Mouse (Mus musculus): ENCODE data around the gene Paqr9. TPM values are rescaled to one million over a fixed set of nuclear protein-coding genes. Genes with fewer than 3 reads are reported as not detected.

Paqr9 gene
- polyA plus RNA-seq, 1 experiment = 0.30 TPM

GRCm38 (mm10) chr9:95541650-95542432 is 17.6 kb upstream of the Paqr9 start:
- no peaks in the 10 kb centered on the region for H3K36me3 ChIP-seq (ENCODE audit: control insufficient read depth, insufficient read depth, low read length, poor library complexity, severe bottlenecking)
- peaks cover 2% of the 10 kb centered on the region for H3K4me1 ChIP-seq (ENCODE audit: control insufficient read depth, insufficient read depth, low read length)
- no peak overlapping the region for H3K27ac ChIP-seq (ENCODE audit: insufficient read depth, low read length)
- H3K9ac ChIP-seq (ENCODE audit: low read depth, poor library complexity, severe bottlenecking) = no peak overlapping the region
- H3K4me3 ChIP-seq (ENCODE audit: low read depth, low read length) = no peak overlapping the region
- no peaks in the 10 kb centered on the region for H3K9me3 ChIP-seq (replicated peaks; ENCODE audit: control insufficient read depth, insufficient read depth, low read length, poor library complexity, severe bottlenecking)
- H3K27me3 ChIP-seq (ENCODE audit: control insufficient read depth, insufficient read depth, low read length, poor library complexity, severe bottlenecking) = no peaks in the 10 kb centered on the region
- TF ChIP-seq CTCF (IDR thresholded peaks at IDR 0.05; ENCODE audit: low read depth, low read length) = no peak
- TF ChIP-seq EP300 (IDR thresholded peaks at IDR 0.05; ENCODE audit: insufficient read depth, low read depth, low read length) = no peak
- no peak for TF ChIP-seq POLR2A (IDR thresholded peaks at IDR 0.05; ENCODE audit: insufficient read depth, low read length)

GRCm38 (mm10) chr9:95542475-95542874 is 17.0 kb upstream of the Paqr9 start:
- Histone ChIP-seq H3K36me3 (ENCODE audit: control insufficient read depth, insufficient read depth, low read length, poor library complexity, severe bottlenecking) (no peaks in the 10 kb centered on the region), H3K27ac (ENCODE audit: insufficient read depth, low read length) (no peak overlapping the region), H3K4me3 (ENCODE audit: low read depth, low read length) (no peak overlapping the region), H3K4me1 (ENCODE audit: control insufficient read depth, insufficient read depth, low read length) (peaks cover 2% of the 10 kb centered on the region), H3K9me3 (replicated peaks; ENCODE audit: control insufficient read depth, insufficient read depth, low read length, poor library complexity, severe bottlenecking) (no peaks in the 10 kb centered on the region), H3K27me3 (ENCODE audit: control insufficient read depth, insufficient read depth, low read length, poor library complexity, severe bottlenecking) (no peaks in the 10 kb centered on the region), H3K9ac (ENCODE audit: low read depth, poor library complexity, severe bottlenecking) (no peak overlapping the region)
- no peak for TF ChIP-seq CTCF (IDR thresholded peaks at IDR 0.05; ENCODE audit: low read depth, low read length)
- TF ChIP-seq EP300 (IDR thresholded peaks at IDR 0.05; ENCODE audit: insufficient read depth, low read depth, low read length) = no peak

DNA sequence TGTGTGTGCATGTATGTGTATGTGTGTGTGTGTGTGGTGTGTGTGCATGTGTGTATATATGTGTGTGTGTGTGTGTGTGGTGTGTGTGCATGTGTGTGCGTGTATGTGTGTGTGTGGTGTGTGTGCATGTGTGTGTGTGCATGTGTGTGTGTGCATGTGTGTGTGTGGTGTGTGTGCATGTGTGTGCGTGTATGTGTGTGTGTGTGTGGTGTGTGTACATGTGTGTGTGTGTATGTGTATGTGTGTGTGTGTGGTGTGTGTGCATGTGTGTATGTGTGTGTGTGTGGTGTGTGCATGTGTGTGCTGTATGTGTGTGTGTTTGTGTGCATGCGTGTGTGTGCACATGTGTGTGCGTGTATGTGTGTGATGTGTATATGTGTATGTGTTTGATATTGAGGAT is 14.9 kb upstream of the Paqr9 start:
- Histone ChIP-seq H3K9ac (ENCODE audit: low read depth, poor library complexity, severe bottlenecking) (no peak overlapping the region), H3K4me1 (ENCODE audit: control insufficient read depth, insufficient read depth, low read length) (peaks cover 2% of the 10 kb centered on the region), H3K4me3 (ENCODE audit: low read depth, low read length) (no peak overlapping the region), H3K27me3 (ENCODE audit: control insufficient read depth, insufficient read depth, low read length, poor library complexity, severe bottlenecking) (no peaks in the 10 kb centered on the region), H3K27ac (ENCODE audit: insufficient read depth, low read length) (no peak overlapping the region), H3K36me3 (ENCODE audit: control insufficient read depth, insufficient read depth, low read length, poor library complexity, severe bottlenecking) (no peaks in the 10 kb centered on the region), H3K9me3 (replicated peaks; ENCODE audit: control insufficient read depth, insufficient read depth, low read length, poor library complexity, severe bottlenecking) (no peaks in the 10 kb centered on the region)
- no peak for TF ChIP-seq CTCF (IDR thresholded peaks at IDR 0.05; ENCODE audit: low read depth, low read length)
- no peak for TF ChIP-seq POLR2A (IDR thresholded peaks at IDR 0.05; ENCODE audit: insufficient read depth, low read length)
- no peak for TF ChIP-seq EP300 (IDR thresholded peaks at IDR 0.05; ENCODE audit: insufficient read depth, low read depth, low read length)

GRCm38 (mm10) chr9:95546679-95547078 is 12.8 kb upstream of the Paqr9 start:
- Histone ChIP-seq H3K4me1 (ENCODE audit: control insufficient read depth, insufficient read depth, low read length) (peaks cover 2% of the 10 kb centered on the region), H3K27ac (ENCODE audit: insufficient read depth, low read length) (no peak overlapping the region), H3K9ac (ENCODE audit: low read depth, poor library complexity, severe bottlenecking) (no peak overlapping the region), H3K9me3 (replicated peaks; ENCODE audit: control insufficient read depth, insufficient read depth, low read length, poor library complexity, severe bottlenecking) (no peaks in the 10 kb centered on the region), H3K36me3 (ENCODE audit: control insufficient read depth, insufficient read depth, low read length, poor library complexity, severe bottlenecking) (no peaks in the 10 kb centered on the region), H3K4me3 (ENCODE audit: low read depth, low read length) (no peak overlapping the region), H3K27me3 (ENCODE audit: control insufficient read depth, insufficient read depth, low read length, poor library complexity, severe bottlenecking) (no peaks in the 10 kb centered on the region)
- no peak for TF ChIP-seq POLR2A (IDR thresholded peaks at IDR 0.05; ENCODE audit: insufficient read depth, low read length)
- TF ChIP-seq CTCF (IDR thresholded peaks at IDR 0.05; ENCODE audit: low read depth, low read length) = no peak
- TF ChIP-seq EP300 (IDR thresholded peaks at IDR 0.05; ENCODE audit: insufficient read depth, low read depth, low read length) = no peak

DNA sequence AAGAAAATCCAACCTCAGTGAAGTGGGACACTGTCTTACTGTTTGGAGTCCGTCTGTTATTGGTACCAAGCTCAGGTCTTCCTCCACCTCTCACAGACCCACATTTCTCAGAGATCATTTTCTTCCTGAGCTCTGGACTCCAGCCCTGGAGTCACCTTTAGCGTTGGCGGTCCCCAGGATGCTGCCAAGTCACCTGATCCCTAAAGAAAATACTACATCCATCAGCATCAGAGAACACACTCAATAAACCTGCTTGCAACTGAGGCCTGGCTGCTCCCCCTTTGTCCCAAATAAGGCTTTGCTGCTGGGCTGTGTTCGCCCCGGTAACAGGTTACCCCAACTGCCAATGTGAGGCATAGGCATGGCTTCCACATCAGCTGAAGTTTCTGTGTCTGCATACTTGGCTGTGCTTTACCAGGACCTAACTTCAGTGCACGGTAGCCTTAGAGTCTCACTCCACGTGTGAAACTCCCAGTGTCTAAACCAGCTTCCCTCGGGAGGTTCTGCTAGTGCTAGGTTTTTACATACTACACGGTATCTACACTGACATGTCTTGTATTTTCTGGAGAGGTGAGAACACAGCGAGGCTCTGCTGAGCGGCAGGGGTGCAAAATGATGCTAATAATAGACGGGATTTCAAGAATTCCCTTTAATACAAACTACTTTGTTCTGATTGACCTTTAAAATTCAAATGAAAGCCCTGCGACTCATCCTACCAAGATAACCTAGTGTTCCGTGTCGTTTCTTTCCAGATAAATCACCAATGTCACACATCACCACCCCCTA is 9.6 kb upstream of the Paqr9 start:
- Histone ChIP-seq H3K4me3 (ENCODE audit: low read depth, low read length) (no peak overlapping the region), H3K36me3 (ENCODE audit: control insufficient read depth, insufficient read depth, low read length, poor library complexity, severe bottlenecking) (no peaks in the 10 kb centered on the region), H3K9ac (ENCODE audit: low read depth, poor library complexity, severe bottlenecking) (no peak overlapping the region), H3K4me1 (ENCODE audit: control insufficient read depth, insufficient read depth, low read length) (peaks cover 2% of the 10 kb centered on the region), H3K27me3 (ENCODE audit: control insufficient read depth, insufficient read depth, low read length, poor library complexity, severe bottlenecking) (no peaks in the 10 kb centered on the region), H3K27ac (ENCODE audit: insufficient read depth, low read length) (no peak overlapping the region), H3K9me3 (replicated peaks; ENCODE audit: control insufficient read depth, insufficient read depth, low read length, poor library complexity, severe bottlenecking) (no peaks in the 10 kb centered on the region)
- TF ChIP-seq CTCF (IDR thresholded peaks at IDR 0.05; ENCODE audit: low read depth, low read length) = no peak
- no peak for TF ChIP-seq POLR2A (IDR thresholded peaks at IDR 0.05; ENCODE audit: insufficient read depth, low read length)
- no peak for TF ChIP-seq EP300 (IDR thresholded peaks at IDR 0.05; ENCODE audit: insufficient read depth, low read depth, low read length)
